Mouse (Mus musculus): ENCODE results near the gene Phlpp2. TPM values are rescaled to one million over a fixed set of nuclear protein-coding genes. Genes with fewer than 3 reads are reported as not detected.
"Not testable (repeated sequence)": the region's sequence is repeated elsewhere in the genome, so short reads cannot be mapped to it uniquely, and the experiment has no call there.

Phlpp2 gene
- polyA plus RNA-seq, 1 experiment from 2014 or later: 2.6 TPM

GRCm38 (mm10) chr8:109868680-109869361 lies 479 bp downstream of the Phlpp2 start:
- under 1% methylated on average over 65 of the region's 78 CpGs for WGBS

GRCm38 (mm10) chr8:109871056-109871455 lies 2.7 kb downstream of the Phlpp2 start:
- Histone ChIP-seq H3K4me2 (no peak overlapping the region), H3K36me3 (no peaks in the 10 kb centered on the region; the same call in 1 of the 2 replicates), H3K4me3 (no peak overlapping the region), H3K27me3 (no peaks in the 10 kb centered on the region), H3K9ac (no peak overlapping the region), H3K4me1 (peaks cover 9% of the 10 kb centered on the region), H3K9me3 (no peaks in the 10 kb centered on the region), H3K27ac (no peak overlapping the region)
- WGBS: 89% methylated on average over 1 of the region's 1 CpGs
- no peak for ATAC-seq (ENCODE audit: insufficient number of reproducible peaks, low FRiP score, low TSS enrichment, low read depth)

More at GRCm38 (mm10) chr8:109868680-109869361, 479 bp downstream of the Phlpp2 start:
- peak; percentile 80 for ATAC-seq (ENCODE audit: insufficient number of reproducible peaks, low FRiP score, low TSS enrichment, low read depth)
- no peaks in the 10 kb centered on the region for H3K9me3 ChIP-seq
- H3K27me3 ChIP-seq: no peaks in the 10 kb centered on the region
- H3K4me3 ChIP-seq: peak overlapping the region; percentile 99
- H3K4me2 ChIP-seq: peak overlapping the region; percentile 69
- H3K36me3 ChIP-seq: no peaks in the 10 kb centered on the region; the same call in 1 of the 2 replicates
- H3K27ac ChIP-seq: peak overlapping the region; percentile 94
- peak overlapping the region; percentile 93 for H3K9ac ChIP-seq
- peaks cover 9% of the 10 kb centered on the region for H3K4me1 ChIP-seq

- H3K4me1 ChIP-seq; H3K27ac ChIP-seq; H3K27me3 ChIP-seq; H3K36me3 ChIP-seq; H3K9me3 ChIP-seq; H3K4me2 ChIP-seq; ATAC-seq (ENCODE audit: insufficient number of reproducible peaks, low FRiP score, low TSS enrichment, low read depth); H3K9ac ChIP-seq; H3K4me3 ChIP-seq: not testable (repeated sequence)
- whole genome bisulfite sequencing: 93% methylated on average over 3 of the region's 3 CpGs
Measured at GRCm38 (mm10) chr8:109873800-109874199, 5.5 kb downstream of the Phlpp2 start.

GRCm38 (mm10) chr8:109880012-109880662 lies 11.8 kb downstream of the Phlpp2 start:
- no peaks in the 10 kb centered on the region for H3K4me1 ChIP-seq
- H3K27me3 ChIP-seq: no peaks in the 10 kb centered on the region
- 90% methylated on average over 5 of the region's 5 CpGs for WGBS
- H3K36me3 ChIP-seq: peaks cover 25% of the 10 kb centered on the region
- no peak overlapping the region for H3K27ac ChIP-seq
- no peaks in the 10 kb centered on the region for H3K9me3 ChIP-seq
- no peak for ATAC-seq (ENCODE audit: insufficient number of reproducible peaks, low FRiP score, low TSS enrichment, low read depth)
- H3K4me2 ChIP-seq: no peak overlapping the region
- no peak overlapping the region for H3K4me3 ChIP-seq
- no peak overlapping the region for H3K9ac ChIP-seq

GRCm38 (mm10) chr8:109885294-109885693 lies 17.0 kb downstream of the Phlpp2 start:
- H3K4me2 ChIP-seq: no peak overlapping the region
- H3K9ac ChIP-seq: no peak overlapping the region
- no peaks in the 10 kb centered on the region for H3K9me3 ChIP-seq
- H3K36me3 ChIP-seq: peaks cover 38% of the 10 kb centered on the region
- no peak overlapping the region for H3K4me3 ChIP-seq
- no peak overlapping the region for H3K27ac ChIP-seq
- H3K27me3 ChIP-seq: no peaks in the 10 kb centered on the region
- no peak for ATAC-seq (ENCODE audit: insufficient number of reproducible peaks, low FRiP score, low TSS enrichment, low read depth)
- no peaks in the 10 kb centered on the region for H3K4me1 ChIP-seq

GRCm38 (mm10) chr8:109889211-109889610 lies 20.9 kb downstream of the Phlpp2 start:
- Histone ChIP-seq H3K4me3 (no peak overlapping the region), H3K9me3 (no peaks in the 10 kb centered on the region), H3K9ac (no peak overlapping the region), H3K36me3 (peaks cover 37% of the 10 kb centered on the region), H3K27me3 (no peaks in the 10 kb centered on the region), H3K4me1 (no peaks in the 10 kb centered on the region), H3K27ac (no peak overlapping the region), H3K4me2 (no peak overlapping the region)
- WGBS: 97% methylated on average over 1 of the region's 1 CpGs
- no peak for ATAC-seq (ENCODE audit: insufficient number of reproducible peaks, low FRiP score, low TSS enrichment, low read depth)

- Histone ChIP-seq H3K4me2 (no peak overlapping the region), H3K36me3 (peaks cover 37% of the 10 kb centered on the region), H3K9me3 (no peaks in the 10 kb centered on the region), H3K4me1 (no peaks in the 10 kb centered on the region), H3K9ac (no peak overlapping the region), H3K27ac (no peak overlapping the region), H3K27me3 (no peaks in the 10 kb centered on the region), H3K4me3 (no peak overlapping the region)
- WGBS: 92% methylated on average over 3 of the region's 3 CpGs
- ATAC-seq (ENCODE audit: insufficient number of reproducible peaks, low FRiP score, low TSS enrichment, low read depth): no peak
Measured at GRCm38 (mm10) chr8:109890794-109891585, 22.6 kb downstream of the Phlpp2 start.

- no peaks in the 10 kb centered on the region for H3K27me3 ChIP-seq
- no peak for ATAC-seq (ENCODE audit: insufficient number of reproducible peaks, low FRiP score, low TSS enrichment, low read depth)
- no peak overlapping the region for H3K4me2 ChIP-seq
- H3K4me1 ChIP-seq: no peaks in the 10 kb centered on the region
- H3K4me3 ChIP-seq: no peak overlapping the region
- no peak overlapping the region for H3K9ac ChIP-seq
- peaks cover 22% of the 10 kb centered on the region for H3K36me3 ChIP-seq
- no peaks in the 10 kb centered on the region for H3K9me3 ChIP-seq
- no peak overlapping the region for H3K27ac ChIP-seq
- 96% methylated on average over 1 of the region's 1 CpGs for WGBS
Measured at GRCm38 (mm10) chr8:109894636-109895035, 26.3 kb downstream of the Phlpp2 start.

- H3K27me3 ChIP-seq: no peaks in the 10 kb centered on the region
- H3K4me3 ChIP-seq: no peak overlapping the region
- no peaks in the 10 kb centered on the region for H3K4me1 ChIP-seq
- H3K36me3 ChIP-seq: peaks cover 19% of the 10 kb centered on the region; the same call in 1 of the 2 replicates
- 85% methylated on average over 12 of the region's 12 CpGs for WGBS
- no peak for ATAC-seq (ENCODE audit: insufficient number of reproducible peaks, low FRiP score, low TSS enrichment, low read depth)
- H3K27ac ChIP-seq: no peak overlapping the region
- H3K9me3 ChIP-seq: no peaks in the 10 kb centered on the region
- no peak overlapping the region for H3K4me2 ChIP-seq
- no peak overlapping the region for H3K9ac ChIP-seq
Measured at GRCm38 (mm10) chr8:109895355-109895754, 27.0 kb downstream of the Phlpp2 start.

GRCm38 (mm10) chr8:109902379-109902778 lies 34.0 kb downstream of the Phlpp2 start:
- Histone ChIP-seq H3K4me3 (no peak overlapping the region), H3K9ac (no peak overlapping the region), H3K4me2 (no peak overlapping the region), H3K27me3 (no peaks in the 10 kb centered on the region), H3K27ac (no peak overlapping the region), H3K4me1 (no peaks in the 10 kb centered on the region), H3K36me3 (peaks cover 27% of the 10 kb centered on the region), H3K9me3 (no peaks in the 10 kb centered on the region)
- ATAC-seq (ENCODE audit: insufficient number of reproducible peaks, low FRiP score, low TSS enrichment, low read depth): no peak

- Histone ChIP-seq H3K4me3 (no peak overlapping the region), H3K27me3 (no peaks in the 10 kb centered on the region), H3K27ac (no peak overlapping the region), H3K9ac (no peak overlapping the region), H3K9me3 (no peaks in the 10 kb centered on the region), H3K4me2 (no peak overlapping the region), H3K4me1 (no peaks in the 10 kb centered on the region), H3K36me3 (peaks cover 38% of the 10 kb centered on the region)
- ATAC-seq (ENCODE audit: insufficient number of reproducible peaks, low FRiP score, low TSS enrichment, low read depth): no peak
- 66% methylated on average over 10 of the region's 10 CpGs for WGBS
Measured at GRCm38 (mm10) chr8:109903909-109904469, 35.6 kb downstream of the Phlpp2 start.

Data from limb, embryonic 15.5 days (tissue).